Mouse (Mus musculus) limb, embryonic 14.5 days (tissue): ENCODE results near the gene Agtr1b. TPM values are rescaled to one million over a fixed set of nuclear protein-coding genes. Genes with fewer than 3 reads are reported as not detected.

Experiments used
- ATAC-seq: fragments of 200-750 bp; cut with Nextera tagmentation; 2 replicates; pipeline ENCODE4 v1.8.0; 2017; ENCODE audit warnings: low read depth, moderate number of reproducible peaks, moderate TSS enrichment; ENCODE audit not compliant: low FRiP score
- DNase-seq: peaks from one replicate; pipeline ENCODE4 v3.0.0-alpha.2; 2015; ENCODE audit warnings: low spot score
- H3K27ac ChIP-seq: fragments of 300-500 bp; sonication (generic); replicated peaks from 2 replicates; pipeline ENCODE4 v1.5.1; 2014; ENCODE audit warnings: low read depth, mild to moderate bottlenecking, low read length, moderate library complexity, mixed read lengths
- H3K27me3 ChIP-seq: fragments of 300-500 bp; sonication (generic); 2 replicates; pipeline ENCODE4 v1.6.1; 2014; ENCODE audit warnings: low read length, mixed read lengths; ENCODE audit not compliant: control insufficient read depth, insufficient read depth
- H3K36me3 ChIP-seq: fragments of 300-500 bp; sonication (generic); 2 replicates; pipeline ENCODE4 v1.6.1; 2014; ENCODE audit warnings: mild to moderate bottlenecking, low read length, moderate library complexity, mixed read lengths; ENCODE audit not compliant: control insufficient read depth, insufficient read depth
- H3K4me1 ChIP-seq: fragments of 300-500 bp; sonication (generic); 2 replicates; pipeline ENCODE4 v1.6.1; 2014; ENCODE audit warnings: antibody characterized with exemption, low read length, mixed read lengths; ENCODE audit not compliant: control insufficient read depth, insufficient read depth
- H3K4me2 ChIP-seq: fragments of 300-500 bp; sonication (generic); replicated peaks from 2 replicates; pipeline ENCODE4 v1.6.1; 2014; ENCODE audit warnings: low read depth, mild to moderate bottlenecking, low read length, moderate library complexity; ENCODE audit not compliant: severe bottlenecking
- H3K4me3 ChIP-seq: fragments of 300-500 bp; sonication (generic); replicated peaks from 2 replicates; pipeline ENCODE4 v1.5.1; 2014; ENCODE audit warnings: low read length
- H3K9ac ChIP-seq: fragments of 300-500 bp; sonication (generic); 2 replicates; pipeline ENCODE4 v1.6.1; 2014; ENCODE audit warnings: mild to moderate bottlenecking, low read depth, low read length, moderate library complexity; ENCODE audit not compliant: severe bottlenecking
- H3K9me3 ChIP-seq: fragments of 300-500 bp; sonication (generic); 2 replicates; pipeline ENCODE4 v1.6.1; 2016; ENCODE audit warnings: low read length; ENCODE audit not compliant: control insufficient read depth
- POLR2A ChIP-seq: fragments of 200-500 bp; IDR thresholded peaks from 2 replicates; pipeline ENCODE4 v1.8.0; 2012; ENCODE audit warnings: inconsistent platforms, mild to moderate bottlenecking, moderate library complexity, borderline replicate concordance; ENCODE audit not compliant: insufficient read depth, insufficient read length; ENCODE audit errors: extremely low read depth
- whole genome bisulfite sequencing: fragments of 180-500 bp; shearing (Covaris S2); extraction: QIAGEN DNeasy Blood & Tissue Kit; methylation state at CpG from one replicate; pipeline ENCODE4 v1.1.7; 2014; 5-methylcytosine and 5-hydroxymethylcytosine counted together
- polyA plus RNA-seq, 2 experiments: library from polyadenylated mRNA; depleted of rRNA in 1 of 2; stranded (reverse) in 1 of 2; unstranded in 1 of 2; fragments of >200 nt; fragmentation: Nextera tagmentation in 1 of 2; extraction: Ambion mirVana in 1 of 2; gene quantifications; 2 replicates each; pipeline versions ENCODE4 v1.2.1 to v1.2.3; 2012 to 2014

Agtr1b gene
- polyA plus RNA-seq (2012; rRNA removed) = 0.14 and 0.19 TPM in 2 replicates
- 0.15 and 0.17 TPM in 2 replicates for polyA plus RNA-seq (2014; fragmentation: Nextera tagmentation; extraction: Ambion mirVana)

- no peaks in the 10 kb centered on the region for H3K9me3 ChIP-seq
- no peaks in the 10 kb centered on the region for H3K36me3 ChIP-seq
- H3K4me1 ChIP-seq = no peaks in the 10 kb centered on the region
- H3K27me3 ChIP-seq = no peaks in the 10 kb centered on the region
- H3K4me3 ChIP-seq = peak within 1 kb of the TSS; percentile 21; the same call in 1 of the 2 replicates
- WGBS = 10% methylated on average over 19 of the region's 19 CpGs
- peak within 1 kb of the TSS; percentile 41 for H3K4me2 ChIP-seq
- no peak for TF ChIP-seq POLR2A
- H3K27ac ChIP-seq = no peak within 1 kb of the TSS
- ATAC-seq (peak; percentile 65), DNase-seq (peak; percentile 45)
- H3K9ac ChIP-seq = no peak within 1 kb of the TSS
Measured at GRCm38 (mm10) chr3:20366558-20367522, at the start of gene Agtr1b. Gene Agtr1b (minus strand): TSS chr3:20367177.

- no peak overlapping the region for H3K9ac ChIP-seq
- no peak overlapping the region for H3K4me2 ChIP-seq
- no peaks in the 10 kb centered on the region for H3K9me3 ChIP-seq
- no peak for TF ChIP-seq POLR2A
- DNase-seq (no peak), ATAC-seq (no peak)
- H3K4me3 ChIP-seq = no peak overlapping the region
- H3K36me3 ChIP-seq = no peaks in the 10 kb centered on the region
- H3K4me1 ChIP-seq = no peaks in the 10 kb centered on the region
- no peaks in the 10 kb centered on the region for H3K27me3 ChIP-seq
- no peak overlapping the region for H3K27ac ChIP-seq
Measured at GRCm38 (mm10) chr3:20353598-20353997, 13.4 kb downstream of the Agtr1b start.

GRCm38 (mm10) chr3:20348206-20348605 lies 18.8 kb downstream of the Agtr1b start:
- Histone ChIP-seq H3K27me3 (no peaks in the 10 kb centered on the region), H3K9ac (no peak overlapping the region), H3K36me3 (no peaks in the 10 kb centered on the region), H3K4me2 (no peak overlapping the region), H3K4me1 (no peaks in the 10 kb centered on the region), H3K9me3 (no peaks in the 10 kb centered on the region), H3K27ac (no peak overlapping the region), H3K4me3 (no peak overlapping the region)
- no peak for TF ChIP-seq POLR2A
- DNase-seq (no peak), ATAC-seq (no peak)

GRCm38 (mm10) chr3:20340402-20340801 lies 26.6 kb downstream of the Agtr1b start:
- no peak for DNase-seq
- Histone ChIP-seq H3K4me1 (no peaks in the 10 kb centered on the region), H3K36me3 (no peaks in the 10 kb centered on the region), H3K4me2 (no peak overlapping the region), H3K9ac (no peak overlapping the region), H3K27ac (no peak overlapping the region), H3K4me3 (no peak overlapping the region), H3K9me3 (no peaks in the 10 kb centered on the region), H3K27me3 (no peaks in the 10 kb centered on the region)
- ATAC-seq = no peak
- TF ChIP-seq POLR2A = no peak
- 93% methylated on average over 1 of the region's 1 CpGs for WGBS

- no peak for DNase-seq
- no peak overlapping the region for H3K9ac ChIP-seq
- no peak for ATAC-seq
- WGBS = 64% methylated on average over 5 of the region's 5 CpGs
- no peak overlapping the region for H3K27ac ChIP-seq
- no peaks in the 10 kb centered on the region for H3K9me3 ChIP-seq
- no peaks in the 10 kb centered on the region for H3K36me3 ChIP-seq
- no peaks in the 10 kb centered on the region for H3K4me1 ChIP-seq
- no peak overlapping the region for H3K4me2 ChIP-seq
- H3K4me3 ChIP-seq = no peak overlapping the region
- TF ChIP-seq POLR2A = no peak
- H3K27me3 ChIP-seq = no peaks in the 10 kb centered on the region
Measured at GRCm38 (mm10) chr3:20334681-20335080, 32.3 kb downstream of the Agtr1b start.
